Mouse (Mus musculus): ENCODE data around the gene Tnfrsf13b. TPM values are rescaled to one million over a fixed set of nuclear protein-coding genes. Genes with fewer than 3 reads are reported as not detected.
A peak's percentile ranks its signal among the peaks of the same experiment; 100 is the strongest.

The Tnfrsf13b gene
- polyA plus RNA-seq, 1 experiment from 2014 or later: 1.4 TPM

- no peaks in the 10 kb centered on the region for H3K36me3 ChIP-seq
- H3K27ac ChIP-seq: no peak overlapping the region
- no peak overlapping the region for H3K4me3 ChIP-seq (replicated peaks)
- 83% methylated on average over 2 of the region's 2 CpGs for WGBS
- no peak for ATAC-seq (replicated peaks; ENCODE audit: low FRiP score)
- H3K27me3 ChIP-seq: no peaks in the 10 kb centered on the region
- H3K4me1 ChIP-seq: no peaks in the 10 kb centered on the region
- H3K9ac ChIP-seq: no peak overlapping the region
- H3K9me3 ChIP-seq (replicated peaks): no peaks in the 10 kb centered on the region
- no peak overlapping the region for H3K4me2 ChIP-seq
Measured at GRCm38 (mm10) chr11:61132943-61133342, 6.4 kb downstream of the Tnfrsf13b start.

DNA sequence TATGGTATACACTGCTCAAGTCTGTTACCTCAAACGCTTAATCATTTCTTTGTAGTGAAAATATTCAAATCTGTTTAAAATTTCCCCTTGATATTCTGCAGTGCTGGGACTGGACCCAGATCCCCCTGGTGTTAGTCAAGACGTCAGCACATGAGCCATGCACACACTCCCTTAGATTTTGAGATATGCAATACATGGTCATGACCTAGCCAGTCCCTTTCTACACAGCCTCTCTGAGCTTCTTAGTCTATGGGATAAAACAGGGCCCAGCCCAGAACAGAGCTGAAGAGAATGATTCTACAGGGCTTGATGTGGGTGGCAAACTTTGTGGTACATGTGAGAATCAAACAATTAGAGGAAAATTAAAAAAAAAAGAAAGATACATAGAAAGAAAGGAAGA, 15.1 kb downstream of the Tnfrsf13b start:
- no peak overlapping the region for H3K4me2 ChIP-seq
- WGBS: 74% methylated on average over 2 of the region's 2 CpGs
- H3K9ac ChIP-seq: no peak overlapping the region
- H3K4me1 ChIP-seq: peaks cover under 1% of the 10 kb centered on the region; the same call in 1 of the 2 replicates
- no peaks in the 10 kb centered on the region for H3K9me3 ChIP-seq (replicated peaks)
- H3K27me3 ChIP-seq: no peaks in the 10 kb centered on the region
- no peak overlapping the region for H3K4me3 ChIP-seq (replicated peaks)
- H3K27ac ChIP-seq: no peak overlapping the region
- ATAC-seq (replicated peaks; ENCODE audit: low FRiP score): no peak
- H3K36me3 ChIP-seq: no peaks in the 10 kb centered on the region

GRCm38 (mm10) chr11:61142262-61142661, 15.7 kb downstream of the Tnfrsf13b start:
- no peak overlapping the region for H3K4me2 ChIP-seq
- no peak overlapping the region for H3K27ac ChIP-seq
- WGBS: 68% methylated on average over 3 of the region's 3 CpGs
- peaks cover 6% of the 10 kb centered on the region for H3K4me1 ChIP-seq
- ATAC-seq (replicated peaks; ENCODE audit: low FRiP score): no peak
- no peaks in the 10 kb centered on the region for H3K9me3 ChIP-seq (replicated peaks)
- peaks cover 3% of the 10 kb centered on the region; the same call in 1 of the 2 replicates for H3K27me3 ChIP-seq
- no peak overlapping the region for H3K4me3 ChIP-seq (replicated peaks)
- no peak overlapping the region for H3K9ac ChIP-seq
- H3K36me3 ChIP-seq: no peaks in the 10 kb centered on the region

DNA sequence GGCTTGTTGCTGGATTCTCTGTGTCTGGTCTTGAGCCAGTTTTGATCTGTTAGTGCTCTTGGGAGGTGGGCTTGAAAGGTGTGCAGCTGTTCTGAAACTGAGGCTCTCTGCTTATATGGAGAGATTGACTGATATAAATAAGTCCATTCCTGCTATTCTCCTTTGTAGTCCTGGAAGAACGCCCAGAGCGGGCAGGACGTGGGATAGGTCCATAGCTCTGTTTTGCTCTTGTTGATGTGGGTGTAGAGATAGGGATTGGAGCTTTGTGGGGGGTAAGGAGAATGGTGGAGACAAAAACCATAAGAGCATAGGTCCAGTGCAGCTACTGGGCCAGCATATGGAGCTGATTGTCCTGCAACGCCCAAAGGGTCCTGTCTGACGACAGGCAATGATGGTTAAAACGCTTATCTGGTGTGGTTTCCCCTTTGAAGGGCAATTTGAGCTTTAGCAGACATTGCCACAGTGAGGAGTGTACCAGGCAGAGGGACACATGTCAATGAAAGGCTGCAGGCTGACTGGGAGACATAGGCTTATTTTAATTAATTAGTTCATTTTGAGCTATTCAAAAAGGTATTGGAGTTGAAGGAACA, 16.5 kb downstream of the Tnfrsf13b start:
- H3K27me3 ChIP-seq: peaks cover 11% of the 10 kb centered on the region; the same call in 1 of the 2 replicates
- WGBS: 62% methylated on average over 6 of the region's 6 CpGs
- ATAC-seq (replicated peaks; ENCODE audit: low FRiP score): no peak
- peaks cover 11% of the 10 kb centered on the region for H3K4me1 ChIP-seq
- no peak overlapping the region for H3K27ac ChIP-seq
- no peak overlapping the region for H3K4me3 ChIP-seq (replicated peaks)
- no peaks in the 10 kb centered on the region for H3K9me3 ChIP-seq (replicated peaks)
- no peak overlapping the region for H3K4me2 ChIP-seq
- H3K36me3 ChIP-seq: no peaks in the 10 kb centered on the region
- H3K9ac ChIP-seq: no peak overlapping the region

GRCm38 (mm10) chr11:61143564-61144469, 17.3 kb downstream of the Tnfrsf13b start:
- Histone ChIP-seq H3K36me3 (no peaks in the 10 kb centered on the region), H3K4me1 (peaks cover 11% of the 10 kb centered on the region)
- WGBS: 73% methylated on average over 7 of the region's 7 CpGs

DNA sequence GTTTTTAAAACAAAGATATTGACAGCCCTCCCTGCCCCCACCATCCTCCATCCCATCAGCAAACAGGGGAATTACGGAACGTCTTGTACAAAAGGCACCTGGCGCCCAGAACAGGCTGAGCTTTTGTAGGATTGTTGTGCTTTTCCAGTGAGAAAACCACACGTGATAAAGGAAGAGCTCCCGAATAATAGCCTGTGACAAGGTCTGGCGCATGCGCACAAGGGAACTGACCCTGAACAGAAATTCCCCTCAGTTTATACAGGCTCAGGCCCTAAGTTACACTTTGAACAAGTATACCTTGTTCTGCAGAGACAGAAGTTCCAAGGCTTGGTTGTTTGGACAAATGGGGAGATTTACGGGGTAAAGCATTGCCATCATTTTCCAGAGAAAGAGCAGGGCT, 19.0 kb downstream of the Tnfrsf13b start:
- Histone ChIP-seq H3K4me3 (replicated peaks) (no peak overlapping the region), H3K27ac (no peak overlapping the region), H3K4me2 (no peak overlapping the region), H3K9me3 (replicated peaks) (no peaks in the 10 kb centered on the region), H3K27me3 (peaks cover 16% of the 10 kb centered on the region; the same call in 1 of the 2 replicates), H3K4me1 (peaks cover 11% of the 10 kb centered on the region), H3K9ac (no peak overlapping the region), H3K36me3 (no peaks in the 10 kb centered on the region)
- no peak for ATAC-seq (replicated peaks; ENCODE audit: low FRiP score)
- 54% methylated on average over 8 of the region's 8 CpGs for WGBS

More at GRCm38 (mm10) chr11:61143564-61144469, 17.3 kb downstream of the Tnfrsf13b start:
- H3K4me2 ChIP-seq: no peak overlapping the region
- H3K27ac ChIP-seq: no peak overlapping the region
- no peak for ATAC-seq (replicated peaks; ENCODE audit: low FRiP score)
- H3K9me3 ChIP-seq (replicated peaks): no peaks in the 10 kb centered on the region
- H3K9ac ChIP-seq: no peak overlapping the region
- no peak overlapping the region for H3K4me3 ChIP-seq (replicated peaks)
- H3K27me3 ChIP-seq: peaks cover 16% of the 10 kb centered on the region; the same call in 1 of the 2 replicates

GRCm38 (mm10) chr11:61146645-61147299, 20.2 kb downstream of the Tnfrsf13b start:
- 0 out of 2 replicates have a peak, but pooled peaks have one; percentile 36 for ATAC-seq (replicated peaks; ENCODE audit: low FRiP score)
- H3K4me2 ChIP-seq: peak overlapping the region; percentile 78
- H3K27me3 ChIP-seq: peaks cover 16% of the 10 kb centered on the region; the same call in 1 of the 2 replicates
- H3K9ac ChIP-seq: peak overlapping the region; percentile 41
- H3K4me1 ChIP-seq: peaks cover 11% of the 10 kb centered on the region
- WGBS: 24% methylated on average over 20 of the region's 20 CpGs
- H3K4me3 ChIP-seq (replicated peaks): peak overlapping the region; percentile 42
- H3K27ac ChIP-seq: no peak overlapping the region
- H3K36me3 ChIP-seq: peaks cover 7% of the 10 kb centered on the region
- no peaks in the 10 kb centered on the region for H3K9me3 ChIP-seq (replicated peaks)

GRCm38 (mm10) chr11:61147300-61147683, 20.7 kb downstream of the Tnfrsf13b start:
- ATAC-seq (replicated peaks; ENCODE audit: low FRiP score): peak; percentile 29; the same call in 1 of the 2 replicates
- peaks cover 12% of the 10 kb centered on the region for H3K36me3 ChIP-seq
- peak overlapping the region; percentile 41 for H3K9ac ChIP-seq
- no peaks in the 10 kb centered on the region for H3K9me3 ChIP-seq (replicated peaks)
- WGBS: 7% methylated on average over 32 of the region's 32 CpGs
- H3K27me3 ChIP-seq: peaks cover 16% of the 10 kb centered on the region; the same call in 1 of the 2 replicates
- H3K4me2 ChIP-seq: peak overlapping the region; percentile 78
- H3K4me3 ChIP-seq (replicated peaks): peak overlapping the region; percentile 42
- H3K4me1 ChIP-seq: peaks cover 11% of the 10 kb centered on the region
- H3K27ac ChIP-seq: no peak overlapping the region

DNA sequence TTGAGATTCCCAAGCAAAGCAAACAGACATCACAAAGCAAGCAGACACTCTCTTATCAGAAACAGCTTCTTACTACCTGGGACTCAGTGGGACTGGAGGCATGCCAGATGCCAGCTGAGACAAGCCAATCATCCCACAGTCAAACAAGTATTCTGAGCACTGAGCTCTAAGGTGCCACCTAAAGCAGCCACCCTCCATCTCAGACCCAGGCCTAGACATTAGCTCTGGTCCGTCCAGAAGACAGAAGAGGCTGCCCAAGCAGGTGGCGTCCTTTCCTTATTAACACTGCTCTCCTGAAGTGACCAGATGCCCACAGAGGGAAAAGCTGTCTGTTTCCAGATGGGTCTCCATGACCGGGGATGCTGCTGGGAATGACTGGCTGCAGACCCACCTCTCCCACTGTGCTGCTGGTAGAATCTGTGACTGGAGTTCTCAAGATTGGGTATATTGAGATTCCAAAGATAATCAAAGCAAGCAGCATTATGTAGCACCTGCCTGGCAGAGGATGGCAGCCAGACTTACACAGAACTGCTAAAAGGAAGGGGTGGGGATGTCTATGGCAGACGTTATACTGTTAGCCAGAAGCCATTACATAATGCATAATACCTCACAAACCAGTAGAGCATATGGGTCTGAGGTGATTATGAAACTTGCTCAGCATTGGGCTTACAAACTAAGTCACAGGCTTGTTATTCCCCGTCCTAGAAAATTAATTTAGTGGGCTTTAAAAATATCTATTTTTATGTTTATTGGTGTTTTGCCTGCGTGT, 23.9 kb downstream of the Tnfrsf13b start:
- 76% methylated on average over 6 of the region's 6 CpGs for WGBS
- peaks cover 43% of the 10 kb centered on the region for H3K36me3 ChIP-seq
- no peaks in the 10 kb centered on the region for H3K9me3 ChIP-seq (replicated peaks)
- H3K4me2 ChIP-seq: no peak overlapping the region
- H3K27me3 ChIP-seq: peaks cover 16% of the 10 kb centered on the region; the same call in 1 of the 2 replicates
- H3K4me1 ChIP-seq: peaks cover 11% of the 10 kb centered on the region
- no peak overlapping the region for H3K27ac ChIP-seq
- no peak overlapping the region for H3K9ac ChIP-seq
- ATAC-seq (replicated peaks; ENCODE audit: low FRiP score): no peak
- no peak overlapping the region for H3K4me3 ChIP-seq (replicated peaks)

GRCm38 (mm10) chr11:61155727-61156126, 29.2 kb downstream of the Tnfrsf13b start:
- no peak overlapping the region for H3K4me2 ChIP-seq
- H3K4me1 ChIP-seq: no peaks in the 10 kb centered on the region
- no peak overlapping the region for H3K4me3 ChIP-seq (replicated peaks)
- H3K27me3 ChIP-seq: no peaks in the 10 kb centered on the region
- no peaks in the 10 kb centered on the region for H3K9me3 ChIP-seq (replicated peaks)
- ATAC-seq (replicated peaks; ENCODE audit: low FRiP score): no peak
- no peak overlapping the region for H3K9ac ChIP-seq
- no peak overlapping the region for H3K27ac ChIP-seq
- H3K36me3 ChIP-seq: peaks cover 96% of the 10 kb centered on the region
- WGBS: 93% methylated on average over 2 of the region's 2 CpGs

- no peak overlapping the region for H3K4me2 ChIP-seq
- no peaks in the 10 kb centered on the region for H3K9me3 ChIP-seq (replicated peaks)
- WGBS: 85% methylated on average over 3 of the region's 3 CpGs
- no peaks in the 10 kb centered on the region for H3K27me3 ChIP-seq
- peaks cover 100% of the 10 kb centered on the region for H3K36me3 ChIP-seq
- no peak for ATAC-seq (replicated peaks; ENCODE audit: low FRiP score)
- H3K9ac ChIP-seq: no peak overlapping the region
- H3K4me1 ChIP-seq: no peaks in the 10 kb centered on the region
- no peak overlapping the region for H3K4me3 ChIP-seq (replicated peaks)
- no peak overlapping the region for H3K27ac ChIP-seq
Measured at GRCm38 (mm10) chr11:61158141-61158540, 31.6 kb downstream of the Tnfrsf13b start.

All from kidney, embryonic 15.5 days (tissue).